Mouse (Mus musculus) heart, adult 10 weeks (tissue): ENCODE measurements around the gene Pbx1. TPM values are rescaled to one million over a fixed set of nuclear protein-coding genes. Genes with fewer than 3 reads are reported as not detected.

Source experiments
- polyA plus RNA-seq: library from polyadenylated mRNA; stranded (reverse); fragments of 350-450 nt; fragmentation: Illumina TruSeq; extraction: RNeasy Lipid Tissue Mini Kit (QIAGEN cat#74804); gene quantifications from one replicate; pipeline ENCODE4 v1.2.3, GENCODE M21; 2014; ENCODE audit warnings: low read depth, low replicate concordance

The Pbx1 gene
- 24.2 TPM for polyA plus RNA-seq

GRCm38 (mm10) chr1:168432232-168432280 is at the start of gene Pbx1:
TSS of gene Pbx1 (minus strand) at chr1:168432270.

